Mouse (Mus musculus) midbrain, postnatal 0 days (tissue): Measurements from ENCODE around the gene Olfr1202. TPM values are rescaled to one million over a fixed set of nuclear protein-coding genes. Genes with fewer than 3 reads are reported as not detected.

Source experiments
- ATAC-seq: fragments of 200-750 bp; cut with Nextera tagmentation; 2 replicates; pipeline ENCODE4 v1.8.0; 2017; ENCODE audit warnings: moderate number of reproducible peaks, mild to moderate bottlenecking, moderate TSS enrichment, moderate library complexity; ENCODE audit not compliant: low FRiP score
- DNase-seq: peaks from one replicate; pipeline ENCODE4 v3.0.0-alpha.2; 2015; ENCODE audit warnings: low spot score
- H3K27ac ChIP-seq: fragments of 300-500 bp; sonication (generic); 2 replicates; pipeline ENCODE4 v1.5.1; 2014; ENCODE audit warnings: low read depth, mild to moderate bottlenecking, low read length, mixed read lengths
- H3K27me3 ChIP-seq: fragments of 300-500 bp; sonication (generic); 2 replicates; pipeline ENCODE4 v1.6.1; 2014; ENCODE audit warnings: low read length, control low read depth, mixed read lengths; ENCODE audit not compliant: insufficient read depth
- H3K36me3 ChIP-seq: fragments of 300-500 bp; sonication (generic); 2 replicates; pipeline ENCODE4 v1.6.1; 2014; ENCODE audit warnings: low read length, control low read depth, mixed read lengths; ENCODE audit not compliant: insufficient read depth
- H3K4me1 ChIP-seq: fragments of 300-500 bp; sonication (generic); 2 replicates; pipeline ENCODE4 v1.6.1; 2014; ENCODE audit warnings: mild to moderate bottlenecking, control low read depth, antibody characterized with exemption, low read length, mixed read lengths; ENCODE audit not compliant: insufficient read depth
- H3K4me2 ChIP-seq: fragments of 300-500 bp; sonication (generic); 2 replicates; pipeline ENCODE4 v1.6.1; 2014; ENCODE audit warnings: low read depth, mild to moderate bottlenecking, low read length, mixed read lengths; ENCODE audit not compliant: poor library complexity, severe bottlenecking
- H3K4me3 ChIP-seq: fragments of 300-500 bp; sonication (generic); 2 replicates; pipeline ENCODE4 v1.5.1; 2014; ENCODE audit warnings: low read depth, mild to moderate bottlenecking, low read length, moderate library complexity
- H3K9ac ChIP-seq: fragments of 300-500 bp; sonication (generic); replicated peaks from 2 replicates; pipeline ENCODE4 v1.6.1; 2014; ENCODE audit warnings: mild to moderate bottlenecking, low read length, moderate library complexity, mixed read lengths; ENCODE audit not compliant: poor library complexity, severe bottlenecking
- H3K9me3 ChIP-seq: fragments of 300-500 bp; sonication (generic); 2 replicates; pipeline ENCODE4 v1.6.1; 2016; ENCODE audit warnings: low read length, control low read depth
- CTCF ChIP-seq: IDR thresholded peaks from 2 replicates; pipeline ENCODE4 v1.5.1; 2016; ENCODE audit warnings: antibody characterized with exemption, mild to moderate bottlenecking
- WGBS: fragments of 180-500 bp; shearing (Covaris S2); extraction: QIAGEN DNeasy Blood & Tissue Kit; methylation state at CpG from one replicate; pipeline ENCODE4 v1.1.7; 2014; 5-methylcytosine and 5-hydroxymethylcytosine counted together
- polyA plus RNA-seq: library from polyadenylated mRNA; unstranded; fragments of >200 nt; fragmentation: Nextera tagmentation; extraction: Ambion mirVana; gene quantifications from 2 replicates; pipeline ENCODE4 v1.2.1, GENCODE M21; 2015
- total RNA-seq: library from RNA; depleted of rRNA; stranded (reverse); fragments of >200 nt; gene quantifications from 2 replicates; pipeline ENCODE4 v1.2.3, GENCODE M21; 2014; rRNA removed

Gene Olfr1202
- total RNA-seq (not detected in 2 replicates), polyA plus RNA-seq (0.04 TPM in 1 of 2 replicates, not detected in the other)

DNA sequence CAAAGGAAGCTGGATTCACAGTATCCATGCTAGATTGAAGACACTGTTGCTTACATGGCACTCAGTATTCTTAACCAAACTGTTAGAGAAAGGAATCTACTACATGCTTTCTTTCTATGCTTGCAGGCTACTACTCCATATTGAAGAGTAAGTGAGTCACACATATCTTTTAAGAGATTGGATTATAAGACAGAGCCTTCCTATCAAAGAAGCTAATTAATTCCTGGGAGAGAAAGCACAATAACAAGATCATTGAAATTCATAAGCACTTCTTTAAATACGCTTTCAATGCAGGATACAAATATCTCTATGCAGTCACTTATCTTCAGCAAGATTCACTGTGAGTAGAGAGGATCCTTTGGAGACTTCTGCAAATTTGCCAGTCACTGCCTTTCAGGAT is at the start of gene Olfr1202:
Gene Olfr1202 (plus strand): TSS at position 301 of the 400 bp plus-strand sequence.
- Histone ChIP-seq H3K36me3 (no peaks in the 10 kb centered on the region), H3K9ac (no peak within 1 kb of the TSS), H3K4me3 (no peak within 1 kb of the TSS), H3K27me3 (no peaks in the 10 kb centered on the region), H3K9me3 (no peaks in the 10 kb centered on the region), H3K4me1 (no peaks in the 10 kb centered on the region), H3K27ac (no peak within 1 kb of the TSS), H3K4me2 (no peak within 1 kb of the TSS)
- 73% methylated on average over 1 of the region's 1 CpGs for WGBS
- DNase-seq (no peak), ATAC-seq (no peak)
- TF ChIP-seq CTCF: no peak

DNA sequence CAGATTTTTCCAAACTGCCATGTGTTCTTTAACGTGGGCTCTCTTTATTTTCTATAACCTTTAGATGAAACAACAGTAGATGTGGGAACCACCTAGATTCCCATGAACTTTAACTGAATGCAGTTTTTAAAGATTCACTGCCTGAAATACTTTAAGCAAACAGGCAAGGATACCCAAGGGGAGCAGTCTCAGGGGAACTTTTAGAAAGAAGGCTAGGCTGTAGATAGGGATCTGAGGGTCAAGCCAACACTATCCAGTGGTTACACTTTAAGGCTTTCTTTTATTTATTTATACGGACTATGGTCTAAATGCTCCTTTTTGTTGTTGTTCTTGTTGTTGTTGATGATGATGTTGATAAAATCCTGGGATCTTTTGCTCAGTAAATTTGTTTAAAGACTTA is 43.9 kb upstream of the Olfr1202 start, which contains the start of gene Olfr1200:
Gene Olfr1200 (minus strand): TSS at position 101 of the 400 bp plus-strand sequence.
- Histone ChIP-seq H3K4me2 (no peak within 1 kb of the TSS), H3K27ac (no peak within 1 kb of the TSS), H3K27me3 (no peaks in the 10 kb centered on the region), H3K36me3 (no peaks in the 10 kb centered on the region), H3K4me1 (no peaks in the 10 kb centered on the region), H3K9ac (no peak within 1 kb of the TSS), H3K9me3 (no peaks in the 10 kb centered on the region), H3K4me3 (no peak within 1 kb of the TSS)
- 81% methylated on average over 2 of the region's 2 CpGs for WGBS
- no peak for TF ChIP-seq CTCF
- no peak for ATAC-seq
- DNase-seq: no peak

DNA sequence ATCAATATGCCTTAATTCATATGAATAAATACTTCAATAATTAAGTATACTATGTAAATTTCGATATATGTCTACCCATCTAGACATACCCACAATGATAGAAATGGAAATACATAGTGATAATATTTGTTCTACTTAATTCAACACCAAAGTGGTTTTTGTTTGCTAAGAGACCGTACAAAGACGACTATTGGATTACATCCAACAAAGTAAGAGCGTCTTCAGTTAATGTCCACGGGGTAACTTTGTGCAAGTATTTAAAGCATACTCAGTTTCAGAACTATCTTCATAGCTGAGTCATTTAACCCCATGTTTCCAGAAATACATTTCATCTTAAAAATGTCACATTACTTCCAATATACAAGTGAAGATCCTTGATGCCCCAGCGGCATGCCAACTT is 21.6 kb upstream of the Olfr1202 start, which contains the start of gene Olfr1201:
Gene Olfr1201 (plus strand): TSS at position 301 of the 400 bp plus-strand sequence.
- WGBS: 84% methylated on average over 6 of the region's 6 CpGs
- TF ChIP-seq CTCF: no peak
- Histone ChIP-seq H3K27me3 (no peaks in the 10 kb centered on the region), H3K4me1 (no peaks in the 10 kb centered on the region), H3K4me2 (no peak within 1 kb of the TSS), H3K9me3 (no peaks in the 10 kb centered on the region), H3K36me3 (no peaks in the 10 kb centered on the region), H3K9ac (no peak within 1 kb of the TSS), H3K4me3 (no peak within 1 kb of the TSS), H3K27ac (no peak within 1 kb of the TSS)
- DNase-seq (no peak), ATAC-seq (no peak)

DNA sequence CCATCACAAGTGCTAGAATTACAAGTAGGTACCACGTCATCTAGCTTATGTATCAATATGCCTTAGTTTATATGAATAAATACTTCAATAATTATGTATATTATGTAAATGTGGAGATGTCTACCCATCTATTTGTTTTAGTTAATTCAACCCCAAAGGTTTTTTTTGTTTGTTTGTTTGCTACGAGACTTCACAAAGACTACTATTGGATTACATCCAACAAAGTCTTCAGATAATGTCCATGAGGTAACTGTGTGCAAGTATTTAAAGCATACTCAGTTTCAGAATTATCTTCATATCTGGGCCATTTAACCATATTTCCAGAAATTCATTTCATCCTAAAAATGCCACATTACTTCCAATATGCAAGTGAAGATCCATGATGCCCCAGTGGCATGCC is 15.1 kb downstream of the Olfr1202 start, which contains the start of gene Olfr1205:
Gene Olfr1205 (plus strand): TSS at position 301 of the 400 bp plus-strand sequence.
- no peaks in the 10 kb centered on the region for H3K9me3 ChIP-seq
- ATAC-seq: no peak
- no peak within 1 kb of the TSS for H3K27ac ChIP-seq
- DNase-seq: no peak
- TF ChIP-seq CTCF: no peak
- WGBS: 90% methylated on average over 2 of the region's 2 CpGs
- H3K4me2 ChIP-seq: no peak within 1 kb of the TSS
- H3K4me3 ChIP-seq: no peak within 1 kb of the TSS
- no peaks in the 10 kb centered on the region for H3K36me3 ChIP-seq
- no peaks in the 10 kb centered on the region for H3K27me3 ChIP-seq
- no peak within 1 kb of the TSS for H3K9ac ChIP-seq
- H3K4me1 ChIP-seq: no peaks in the 10 kb centered on the region

DNA sequence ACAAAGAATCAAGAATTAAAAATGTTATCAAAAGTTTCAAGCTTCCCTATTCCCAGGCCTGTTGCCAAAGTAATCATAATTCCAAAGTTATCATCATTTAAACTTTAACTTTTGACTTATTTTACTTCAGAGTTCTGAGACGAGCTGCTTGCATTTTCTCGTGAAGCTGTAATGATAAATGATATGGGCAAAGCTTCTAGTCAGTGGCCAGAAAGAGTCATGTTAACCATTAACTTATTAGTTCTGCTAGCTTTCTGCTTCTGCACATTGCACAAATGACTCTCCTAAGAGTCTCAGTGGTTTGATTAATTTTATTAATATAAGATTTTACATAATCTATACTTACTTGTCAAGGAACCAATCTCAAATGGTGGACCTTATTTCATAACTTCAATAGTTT is 24.2 kb downstream of the Olfr1202 start:
- Histone ChIP-seq H3K4me3 (no peak overlapping the region), H3K9me3 (no peaks in the 10 kb centered on the region), H3K27me3 (no peaks in the 10 kb centered on the region), H3K27ac (no peak overlapping the region), H3K4me2 (no peak overlapping the region), H3K9ac (no peak overlapping the region), H3K4me1 (no peaks in the 10 kb centered on the region), H3K36me3 (no peaks in the 10 kb centered on the region)
- DNase-seq: no peak
- TF ChIP-seq CTCF: no peak
- 88% methylated on average over 2 of the region's 2 CpGs for WGBS
- ATAC-seq: no peak

DNA sequence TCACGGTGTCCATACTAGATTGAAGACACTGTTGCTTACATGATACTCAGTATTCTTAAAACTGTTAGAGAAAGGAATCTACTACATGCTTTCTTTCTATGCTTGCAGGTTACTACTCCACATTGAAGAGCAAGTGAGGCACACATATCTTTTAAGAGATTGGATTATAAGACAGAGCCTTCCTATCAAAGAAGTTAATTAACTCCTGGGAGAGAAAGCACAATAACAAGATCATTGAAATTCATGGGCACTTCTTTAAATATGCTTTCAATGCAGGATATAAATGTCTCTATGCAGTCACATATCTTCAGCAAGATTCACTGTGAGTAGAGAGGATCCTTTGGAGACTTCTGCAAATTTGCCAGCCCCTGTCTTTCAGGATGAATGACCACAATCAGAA is 34.7 kb downstream of the Olfr1202 start, which contains the start of gene Olfr1204:
Gene Olfr1204 (plus strand): TSS at position 301 of the 400 bp plus-strand sequence.
- no peaks in the 10 kb centered on the region for H3K9me3 ChIP-seq
- H3K27me3 ChIP-seq: no peaks in the 10 kb centered on the region
- no peak within 1 kb of the TSS for H3K4me3 ChIP-seq
- no peak within 1 kb of the TSS for H3K9ac ChIP-seq
- WGBS: 91% methylated on average over 1 of the region's 1 CpGs
- DNase-seq (no peak), ATAC-seq (no peak)
- TF ChIP-seq CTCF: no peak
- no peak within 1 kb of the TSS for H3K27ac ChIP-seq
- no peaks in the 10 kb centered on the region for H3K4me1 ChIP-seq
- H3K36me3 ChIP-seq: no peaks in the 10 kb centered on the region
- no peak within 1 kb of the TSS for H3K4me2 ChIP-seq
